Mouse (Mus musculus) adrenal gland, postnatal 36 days (tissue): Measurements from ENCODE around the gene Foxb2. TPM values are rescaled to one million over a fixed set of nuclear protein-coding genes. Genes with fewer than 3 reads are reported as not detected.
"Not testable (repeated sequence)": the region's sequence is repeated elsewhere in the genome, so short reads cannot be mapped to it uniquely, and the experiment has no call there.

Experiments
- DNase-seq, 2 experiments: peaks; one replicate each; pipeline ENCODE4 v3.0.0; 2021; ENCODE audit warnings: mixed read lengths in 1 of 2
- long read RNA-seq, 2 experiments: library from polyadenylated mRNA; stranded (forward); transcript quantifications; one replicate each; pipeline ENCODE4 v2.0.0; 2021; ENCODE audit warnings: borderline sequencing depth in 2 of 2
- total RNA-seq, 2 experiments: library from RNA; stranded (reverse); gene quantifications; 2 replicates each; pipeline ENCODE4 v1.2.3; 2021

Foxb2 gene
- not detected for total RNA-seq
- long read RNA-seq, experiment 1, result 0 reads
- long read RNA-seq, experiment 2, result 0 reads

GRCm38 (mm10) chr19:16873221-16873861 is at the start of gene Foxb2:
Foxb2 (minus strand) TSS chr19:16873805.
- no peak for DNase-seq

GRCm38 (mm10) chr19:16911507-16911906 is 37.9 kb upstream of the Foxb2 start:
- DNase-seq, result no peak

GRCm38 (mm10) chr19:16903106-16903505 is 29.5 kb upstream of the Foxb2 start:
- DNase-seq, result peak; percentile 63 to 71

DNA sequence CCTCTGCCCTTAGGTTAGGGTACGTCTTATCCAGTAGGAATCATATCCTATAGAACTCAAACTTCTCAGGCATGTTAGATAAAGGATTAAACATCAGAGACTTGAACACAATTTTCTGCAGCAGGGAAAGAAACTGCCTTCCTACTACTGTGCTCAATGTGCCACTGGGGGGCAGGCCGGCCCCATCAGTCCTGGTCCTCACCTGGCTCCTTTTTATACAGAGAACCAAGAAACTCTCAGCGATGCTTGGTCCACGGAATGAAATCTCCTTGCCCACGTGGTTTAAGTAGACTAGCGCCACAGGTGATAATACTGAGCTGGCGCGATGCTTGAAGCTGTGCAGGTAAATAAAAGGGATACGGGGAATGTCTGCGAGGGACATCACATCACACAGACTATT is 26.1 kb upstream of the Foxb2 start:
- DNase-seq, result peak; percentile 16 to 22

DNA sequence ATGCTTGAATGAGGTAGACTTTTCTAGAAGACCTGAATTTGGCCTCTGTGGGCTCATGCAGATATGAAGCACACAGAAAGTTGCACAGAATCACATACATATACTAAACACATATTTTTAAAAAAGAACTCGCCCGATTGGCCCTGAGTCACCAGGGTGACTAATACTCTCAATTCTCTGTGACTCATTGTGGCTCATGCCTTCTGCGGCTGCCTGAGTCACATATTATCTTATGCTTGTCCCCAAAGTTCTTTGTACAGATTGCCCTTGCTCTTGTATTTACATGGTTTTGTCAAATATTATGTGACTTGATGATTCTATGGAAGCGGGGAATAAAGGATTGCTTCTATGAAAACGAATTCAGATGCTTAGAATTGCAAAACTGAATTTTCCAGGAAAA is 25.0 kb upstream of the Foxb2 start:
- peak; percentile 67 to 68 for DNase-seq

DNA sequence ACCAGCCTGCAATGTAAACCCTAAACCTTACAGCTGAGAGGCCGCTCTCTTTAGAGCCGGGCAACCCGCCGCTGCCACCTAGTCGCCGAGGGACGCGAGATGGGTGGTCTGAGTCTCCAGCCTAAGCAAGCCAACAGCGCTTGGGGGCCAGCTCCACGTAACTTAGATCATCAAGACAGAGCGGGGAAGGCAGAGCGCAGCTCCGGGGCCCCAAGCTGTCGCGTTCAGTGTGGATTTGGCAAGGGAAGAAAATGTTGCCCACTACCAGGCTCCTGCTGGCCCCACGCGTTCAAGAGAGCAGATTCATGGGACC is 2.8 kb upstream of the Foxb2 start:
- DNase-seq, result no peak

DNA sequence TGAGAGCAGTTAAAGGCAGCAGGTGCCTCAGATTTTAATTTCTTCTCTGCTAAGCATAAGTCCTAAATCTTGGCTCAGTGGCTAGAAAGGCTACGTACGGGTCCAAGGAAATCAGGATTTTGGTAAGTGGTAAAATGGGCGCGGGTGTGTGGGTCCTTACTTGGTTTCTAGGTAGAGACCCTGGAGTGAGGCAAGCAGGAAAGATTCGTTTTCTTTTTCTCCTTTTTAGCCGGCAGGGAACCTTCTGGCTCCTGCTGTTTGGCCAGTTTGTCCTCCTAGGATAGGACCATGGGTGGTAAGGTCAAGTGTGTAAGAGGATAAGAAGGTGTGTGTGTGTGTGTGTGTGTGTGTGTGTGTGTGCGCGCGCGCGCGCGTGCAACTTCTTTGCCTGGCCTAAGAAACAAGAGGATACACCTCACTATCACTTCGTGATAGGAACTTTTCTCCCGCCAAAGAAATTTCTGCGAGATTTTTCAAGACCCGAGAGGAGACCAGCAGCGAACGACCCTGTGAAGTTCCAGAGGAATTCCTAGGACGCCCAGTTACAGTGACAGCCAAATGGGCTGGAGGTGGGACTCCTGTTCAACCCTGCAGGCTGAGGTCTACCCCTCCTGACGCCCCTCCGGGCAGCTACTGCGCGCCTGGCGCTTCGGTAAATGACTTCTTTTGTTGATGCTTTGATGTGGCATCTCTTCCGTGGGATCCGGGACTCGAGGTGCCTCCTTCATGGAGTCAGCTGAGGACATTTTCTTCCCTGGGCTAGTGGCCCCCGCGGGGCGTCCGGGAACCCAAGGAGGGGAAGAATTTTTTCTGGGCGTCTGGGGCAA is 2.2 kb upstream of the Foxb2 start:
- DNase-seq, result no peak

DNA sequence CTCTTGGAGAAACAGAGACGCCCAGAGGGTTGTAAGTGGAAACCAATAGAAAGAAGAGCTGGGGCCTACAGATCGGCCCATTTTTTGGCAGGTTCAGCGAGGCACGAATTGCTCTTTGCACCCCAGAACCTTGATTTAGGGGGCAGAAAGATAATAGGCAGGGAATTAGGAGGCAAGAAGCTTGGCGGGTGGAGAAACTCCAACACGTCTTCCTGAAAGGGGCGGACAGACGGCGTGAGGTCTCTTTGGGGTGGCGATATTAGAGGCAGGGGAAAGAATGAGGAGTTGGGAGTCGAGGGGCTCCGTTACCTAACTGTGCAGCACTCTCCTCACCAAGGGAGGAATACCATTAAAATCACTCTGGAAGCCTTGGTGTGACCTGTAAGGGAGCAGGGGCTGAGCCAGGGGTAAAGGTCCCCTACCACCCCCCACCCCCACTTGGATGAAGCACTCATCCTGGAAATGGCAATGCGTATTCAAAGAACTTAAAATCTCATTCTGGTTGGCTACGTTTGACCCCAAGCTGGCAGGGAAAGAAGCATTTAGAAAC is 1.5 kb upstream of the Foxb2 start:
- DNase-seq, result no peak

GRCm38 (mm10) chr19:16873942-16874861 is 597 bp upstream of the Foxb2 start:
- DNase-seq, result no peak

DNA sequence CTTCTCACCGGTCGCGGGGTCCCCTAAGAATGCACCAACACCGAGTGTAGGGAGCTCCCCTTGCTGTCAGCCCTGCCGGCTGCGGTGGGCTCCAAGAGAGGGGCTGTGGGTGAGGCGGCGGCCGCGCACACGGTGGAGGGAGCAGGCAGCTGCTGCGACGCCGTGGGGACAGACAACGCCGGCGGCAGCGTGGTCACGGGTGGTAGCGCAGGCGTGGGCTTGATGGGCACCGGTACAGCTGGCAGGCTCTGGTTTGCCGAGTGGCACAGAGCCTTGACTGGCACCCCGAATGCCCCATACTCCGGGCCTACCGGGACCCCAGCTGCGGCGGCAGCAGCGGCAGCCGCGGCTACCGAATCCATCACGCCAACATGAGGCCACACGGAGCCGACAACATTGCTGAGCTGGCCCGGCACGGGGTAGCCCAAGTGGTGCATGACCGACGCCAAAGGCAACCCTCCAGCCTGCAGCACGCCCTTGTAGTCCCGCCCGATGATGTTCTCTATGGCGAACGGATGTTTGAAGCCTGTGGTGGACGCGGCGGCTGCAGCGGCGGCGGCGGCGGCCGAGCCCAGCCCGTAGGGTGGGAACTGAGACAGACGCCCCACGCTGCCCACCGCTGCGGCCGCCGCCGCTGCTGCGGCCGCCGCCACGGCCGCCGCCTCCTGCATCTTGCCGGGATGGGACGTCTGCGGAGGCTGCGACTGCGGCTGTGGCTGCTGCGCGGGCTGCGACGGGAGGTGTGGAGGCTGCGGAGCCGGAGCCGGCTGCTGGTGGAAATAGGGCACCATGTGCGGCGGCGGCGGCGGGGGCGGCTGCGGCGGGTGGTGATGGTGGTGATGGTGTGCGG is 1.0 kb downstream of the Foxb2 start:
- DNase-seq, result peak in 1 of 2 experiments; percentile 15

GRCm38 (mm10) chr19:16871192-16871760 is 2.3 kb downstream of the Foxb2 start:
- no peak for DNase-seq

DNA sequence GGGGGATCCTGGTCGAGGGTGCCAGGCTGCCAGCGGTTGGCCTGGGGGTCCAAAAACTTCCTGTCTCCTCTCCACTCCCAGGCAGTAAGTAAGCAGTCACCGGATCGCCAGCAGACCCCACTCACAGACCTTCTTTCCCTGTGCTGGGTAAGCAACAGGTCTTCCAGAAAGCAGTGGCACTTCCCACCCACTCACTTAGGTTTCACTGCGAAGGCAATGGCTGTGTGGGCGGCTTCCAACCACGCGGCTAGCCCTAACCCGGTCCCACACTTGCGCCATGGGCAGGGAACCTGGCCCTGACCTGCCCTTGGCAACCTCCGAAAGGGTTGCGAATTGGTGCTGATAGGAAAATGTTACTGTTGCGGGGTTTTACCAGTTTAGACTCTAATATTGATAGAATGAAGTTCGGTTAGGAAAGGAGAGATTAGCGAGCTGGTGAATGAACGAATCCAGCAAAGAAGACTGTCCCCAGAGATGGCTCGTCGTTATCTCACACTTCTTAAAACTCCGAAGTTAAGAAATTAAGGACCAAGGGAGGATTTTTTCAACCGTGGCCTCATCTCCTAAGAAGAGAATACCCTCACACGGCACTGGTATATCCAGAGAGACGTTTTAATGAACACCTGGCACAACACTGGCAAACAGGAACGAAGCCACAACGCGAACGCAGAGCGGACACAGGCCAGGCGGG is 3.0 kb downstream of the Foxb2 start:
- no peak for DNase-seq

DNA sequence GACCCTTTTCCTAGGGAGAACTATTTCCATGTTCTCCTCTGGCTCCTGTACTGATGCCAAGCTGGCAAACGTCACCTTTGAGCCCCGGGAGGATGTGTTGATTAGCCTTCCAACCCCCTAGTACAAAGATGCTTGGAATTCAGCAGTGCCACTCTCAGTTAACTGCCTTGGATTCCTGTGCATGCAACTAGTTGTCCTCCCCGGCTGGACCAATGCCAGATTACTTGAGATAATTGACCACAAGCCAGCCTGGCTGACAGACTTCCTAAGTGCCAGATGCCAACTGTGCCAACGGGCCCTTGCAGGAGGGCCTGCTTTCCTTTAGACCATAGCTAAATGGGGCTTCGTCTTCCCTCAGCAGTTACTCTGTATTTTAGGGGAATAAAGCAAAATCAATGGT is 5.1 kb downstream of the Foxb2 start:
- peak in 1 of 2 experiments; percentile 31 for DNase-seq

- no peak for DNase-seq
Measured at GRCm38 (mm10) chr19:16858646-16859045, 15.0 kb downstream of the Foxb2 start.

DNA sequence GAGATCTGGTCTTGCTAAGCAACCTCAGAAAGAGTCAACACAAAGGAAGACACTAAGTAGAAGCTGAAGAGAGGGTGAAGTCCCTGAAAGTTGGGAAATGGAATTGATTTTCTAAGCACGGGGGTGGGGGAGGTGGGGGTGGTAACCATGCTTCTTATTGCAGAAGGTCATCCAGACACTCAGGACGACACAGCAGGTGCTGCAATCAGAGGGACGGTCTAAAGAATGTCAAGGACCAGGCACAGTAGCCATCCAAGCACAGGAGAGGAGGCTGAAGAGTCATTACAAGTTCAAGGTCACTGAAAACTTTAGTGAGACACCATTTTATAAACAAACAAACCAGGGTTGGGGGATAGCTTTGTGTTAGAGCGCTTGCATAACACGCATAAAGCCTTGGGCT is 16.9 kb downstream of the Foxb2 start:
- no peak for DNase-seq

DNA sequence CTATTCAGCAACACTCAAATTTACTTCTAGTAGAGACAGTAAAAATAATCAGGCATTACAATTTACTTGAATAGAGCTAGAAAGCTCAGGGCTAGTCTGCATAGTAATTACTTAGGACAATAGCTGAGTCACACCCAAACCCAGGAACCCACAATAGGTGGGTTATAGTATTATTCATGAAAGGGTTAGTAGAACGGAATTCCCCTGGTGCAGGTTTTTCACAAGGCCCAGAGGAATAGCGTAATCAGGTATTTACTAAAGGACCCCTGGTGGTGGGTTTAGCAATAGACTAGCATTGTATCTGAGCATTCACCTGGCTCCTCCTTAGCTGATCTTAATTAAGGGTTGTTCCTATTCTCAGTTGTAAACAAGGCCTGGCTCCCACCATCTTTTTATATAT is 29.5 kb downstream of the Foxb2 start:
- not testable (repeated sequence) for DNase-seq

DNA sequence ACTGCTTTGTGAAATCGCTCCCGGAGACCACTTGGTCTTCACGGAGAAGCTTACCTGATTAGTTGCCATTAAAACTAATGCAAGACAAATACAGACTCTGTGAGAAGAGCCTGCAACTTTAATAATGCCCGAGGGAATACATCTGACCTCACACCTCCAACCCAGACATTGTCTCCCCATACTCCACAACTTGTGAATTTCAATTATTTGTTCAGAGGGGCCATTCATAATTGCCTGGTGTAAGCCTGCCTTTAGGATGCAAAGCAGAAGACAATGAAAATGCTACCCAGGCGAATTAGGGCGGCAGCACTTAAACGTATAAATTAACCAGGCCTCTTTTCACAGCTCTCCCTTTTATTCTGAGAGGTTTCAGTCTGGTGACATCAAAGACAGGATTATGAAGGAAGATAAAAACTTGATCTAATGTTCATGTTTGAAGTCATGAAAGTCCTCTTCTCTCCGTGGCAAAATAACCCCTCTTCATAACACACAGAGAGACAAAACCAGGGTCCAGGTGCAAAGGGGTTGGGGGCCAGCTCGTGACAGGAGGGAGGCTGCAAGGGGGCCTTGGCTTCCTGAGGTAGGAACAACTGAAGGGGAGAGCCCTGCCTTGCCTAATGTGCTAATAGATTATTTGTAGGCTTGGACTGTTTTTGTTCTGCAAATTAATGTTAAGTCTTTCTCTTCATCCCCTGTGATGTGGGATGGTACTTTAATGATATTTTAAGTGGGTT is 31.9 kb downstream of the Foxb2 start:
- no peak for DNase-seq

DNA sequence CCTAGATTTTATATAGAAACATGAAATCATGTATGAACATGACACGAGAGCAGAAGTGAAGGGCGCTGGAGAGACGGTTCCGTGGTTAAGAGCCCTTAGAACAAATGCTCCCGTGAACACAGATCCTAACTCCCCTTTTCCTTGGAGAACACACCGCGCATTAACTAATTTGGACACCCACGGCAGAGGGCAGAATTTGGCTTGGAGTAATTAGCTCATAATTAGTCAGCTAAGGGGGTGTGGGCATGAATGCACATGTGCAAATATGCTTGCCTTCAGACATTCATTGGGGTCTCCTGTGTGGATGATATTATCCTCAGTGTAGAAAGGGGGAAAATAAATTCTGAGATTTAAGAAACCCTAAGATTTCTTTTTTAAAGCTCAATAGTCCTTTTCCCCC is 32.6 kb downstream of the Foxb2 start:
- no peak for DNase-seq

- DNase-seq, result no peak
Measured at GRCm38 (mm10) chr19:16827657-16828056, 45.9 kb downstream of the Foxb2 start.

- DNase-seq, result no peak
Measured at GRCm38 (mm10) chr19:16825228-16825627, 48.4 kb downstream of the Foxb2 start.
